Mouse (Mus musculus): ENCODE results near the gene Aacs. TPM values are rescaled to one million over a fixed set of nuclear protein-coding genes. Genes with fewer than 3 reads are reported as not detected.
A peak's percentile ranks its signal among the peaks of the same experiment; 100 is the strongest.

Gene Aacs
- total and polyA plus RNA-seq, 2 experiments from 2014 or later, result 4.8 to 13.9 TPM

GRCm38 (mm10) chr5:125520930-125521590 is 45.4 kb downstream of the Aacs start:
- no peak for ATAC-seq (ENCODE audit: insufficient read depth, low read depth)
- no peaks in the 10 kb centered on the region for H3K9me3 ChIP-seq (replicated peaks; ENCODE audit: control insufficient read depth, low read length)
- WGBS, result 21% methylated on average over 15 of the region's 15 CpGs
- DNase-seq (ENCODE audit: low spot score), result no peak
- H3K4me3 ChIP-seq (ENCODE audit: low read depth, low read length), result no peak overlapping the region
- H3K36me3 ChIP-seq (replicated peaks; ENCODE audit: control insufficient read depth, insufficient read depth, low read length), result peaks cover 10% of the 10 kb centered on the region
- no peak overlapping the region for H3K9ac ChIP-seq (replicated peaks; ENCODE audit: low read depth, low read length)
- H3K4me2 ChIP-seq (ENCODE audit: low read depth, low read length), result no peak overlapping the region
- H3K4me1 ChIP-seq (ENCODE audit: control insufficient read depth, insufficient read depth), result no peaks in the 10 kb centered on the region
- no peak overlapping the region for H3K27ac ChIP-seq (ENCODE audit: low read depth)
- no peaks in the 10 kb centered on the region for H3K27me3 ChIP-seq (ENCODE audit: control insufficient read depth, insufficient read depth, low read length)
- TF ChIP-seq CTCF (IDR thresholded peaks at IDR 0.05; ENCODE audit: low read depth) (no peak), EP300 (IDR thresholded peaks at IDR 0.05; ENCODE audit: low read depth) (no peak)

GRCm38 (mm10) chr5:125523361-125523760 is 47.7 kb downstream of the Aacs start:
- ATAC-seq (ENCODE audit: insufficient read depth, low read depth) (no peak), DNase-seq (ENCODE audit: low spot score) (no peak)
- H3K36me3 ChIP-seq (replicated peaks; ENCODE audit: control insufficient read depth, insufficient read depth, low read length), result no peaks in the 10 kb centered on the region
- H3K27ac ChIP-seq (ENCODE audit: low read depth), result no peak overlapping the region
- no peak overlapping the region for H3K9ac ChIP-seq (replicated peaks; ENCODE audit: low read depth, low read length)
- H3K27me3 ChIP-seq (ENCODE audit: control insufficient read depth, insufficient read depth, low read length), result no peaks in the 10 kb centered on the region
- no peaks in the 10 kb centered on the region for H3K4me1 ChIP-seq (ENCODE audit: control insufficient read depth, insufficient read depth)
- no peak overlapping the region for H3K4me3 ChIP-seq (ENCODE audit: low read depth, low read length)
- H3K9me3 ChIP-seq (replicated peaks; ENCODE audit: control insufficient read depth, low read length), result 0 out of 2 replicates have a peak, but pooled peaks cover 4% of the 10 kb centered on the region
- WGBS, result 77% methylated on average over 2 of the region's 2 CpGs
- TF ChIP-seq CTCF (IDR thresholded peaks at IDR 0.05; ENCODE audit: low read depth), result no peak
- no peak for TF ChIP-seq EP300 (IDR thresholded peaks at IDR 0.05; ENCODE audit: low read depth)
- no peak overlapping the region for H3K4me2 ChIP-seq (ENCODE audit: low read depth, low read length)

GRCm38 (mm10) chr5:125525516-125525915 is 49.9 kb downstream of the Aacs start:
- no peak overlapping the region for H3K27ac ChIP-seq (ENCODE audit: low read depth)
- no peak for DNase-seq (ENCODE audit: low spot score)
- H3K4me3 ChIP-seq (ENCODE audit: low read depth, low read length), result no peak overlapping the region
- no peaks in the 10 kb centered on the region for H3K36me3 ChIP-seq (replicated peaks; ENCODE audit: control insufficient read depth, insufficient read depth, low read length)
- H3K4me1 ChIP-seq (ENCODE audit: control insufficient read depth, insufficient read depth), result no peaks in the 10 kb centered on the region
- no peak overlapping the region for H3K4me2 ChIP-seq (ENCODE audit: low read depth, low read length)
- no peak for ATAC-seq (ENCODE audit: insufficient read depth, low read depth)
- H3K9ac ChIP-seq (replicated peaks; ENCODE audit: low read depth, low read length), result no peak overlapping the region
- no peak for TF ChIP-seq EP300 (IDR thresholded peaks at IDR 0.05; ENCODE audit: low read depth)
- no peak for TF ChIP-seq CTCF (IDR thresholded peaks at IDR 0.05; ENCODE audit: low read depth)
- H3K27me3 ChIP-seq (ENCODE audit: control insufficient read depth, insufficient read depth, low read length), result peaks cover 21% of the 10 kb centered on the region
- 45% methylated on average over 5 of the region's 5 CpGs for WGBS
- H3K9me3 ChIP-seq (replicated peaks; ENCODE audit: control insufficient read depth, low read length), result 0 out of 2 replicates have a peak, but pooled peaks cover 4% of the 10 kb centered on the region

DNA sequence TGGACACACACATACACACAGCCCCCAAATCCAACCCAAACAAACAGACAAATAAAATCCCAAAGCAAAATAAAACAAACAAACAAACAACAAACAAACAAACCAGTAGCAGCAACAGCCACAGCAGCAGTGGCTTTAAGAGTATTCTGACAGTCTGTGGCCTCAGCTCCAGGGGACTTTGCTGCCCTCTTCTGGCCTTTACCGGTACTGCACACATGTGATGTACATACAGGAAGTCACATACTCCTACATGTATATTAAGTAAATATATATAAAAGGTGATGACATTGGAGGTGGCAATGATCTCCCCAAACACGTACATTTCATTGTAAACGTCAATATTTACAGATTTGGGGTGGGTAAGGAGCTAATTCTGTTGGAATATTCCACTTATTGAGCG is 50.9 kb downstream of the Aacs start:
- Histone ChIP-seq H3K27ac (ENCODE audit: low read depth) (no peak overlapping the region), H3K27me3 (ENCODE audit: control insufficient read depth, insufficient read depth, low read length) (peaks cover 29% of the 10 kb centered on the region), H3K9ac (replicated peaks; ENCODE audit: low read depth, low read length) (no peak overlapping the region), H3K9me3 (replicated peaks; ENCODE audit: control insufficient read depth, low read length) (0 out of 2 replicates have a peak, but pooled peaks cover 4% of the 10 kb centered on the region), H3K36me3 (replicated peaks; ENCODE audit: control insufficient read depth, insufficient read depth, low read length) (no peaks in the 10 kb centered on the region), H3K4me2 (ENCODE audit: low read depth, low read length) (no peak overlapping the region), H3K4me3 (ENCODE audit: low read depth, low read length) (no peak overlapping the region), H3K4me1 (ENCODE audit: control insufficient read depth, insufficient read depth) (no peaks in the 10 kb centered on the region)
- DNase-seq (ENCODE audit: low spot score) (no peak), ATAC-seq (ENCODE audit: insufficient read depth, low read depth) (no peak)
- TF ChIP-seq CTCF (IDR thresholded peaks at IDR 0.05; ENCODE audit: low read depth) (no peak), EP300 (IDR thresholded peaks at IDR 0.05; ENCODE audit: low read depth) (no peak)
- 72% methylated on average over 4 of the region's 4 CpGs for WGBS

DNA sequence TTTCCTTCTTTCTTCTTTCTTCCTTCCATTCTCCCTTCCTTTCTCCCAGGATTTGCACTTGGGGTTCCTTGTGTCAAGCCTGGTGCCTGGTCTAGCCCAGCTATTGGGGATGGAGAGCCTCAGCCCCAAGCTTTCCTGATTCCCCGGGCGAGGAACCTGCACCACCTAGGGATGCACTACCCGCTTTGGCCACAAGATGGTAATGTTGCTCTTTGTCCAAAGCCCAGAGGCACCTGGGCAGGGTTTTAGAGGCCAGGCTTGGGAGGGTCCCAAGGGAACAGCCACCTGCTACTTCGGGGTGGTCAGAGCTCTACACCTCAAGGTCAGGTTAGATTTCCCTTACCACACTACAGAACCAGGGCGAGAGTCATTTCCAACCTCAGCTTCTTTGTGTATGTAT is 53.5 kb downstream of the Aacs start:
- WGBS, result 3% methylated on average over 5 of the region's 5 CpGs
- Histone ChIP-seq H3K4me2 (ENCODE audit: low read depth, low read length) (no peak overlapping the region), H3K9ac (replicated peaks; ENCODE audit: low read depth, low read length) (no peak overlapping the region), H3K4me1 (ENCODE audit: control insufficient read depth, insufficient read depth) (no peaks in the 10 kb centered on the region), H3K9me3 (replicated peaks; ENCODE audit: control insufficient read depth, low read length) (0 out of 2 replicates have a peak, but pooled peaks cover 4% of the 10 kb centered on the region), H3K4me3 (ENCODE audit: low read depth, low read length) (no peak overlapping the region), H3K36me3 (replicated peaks; ENCODE audit: control insufficient read depth, insufficient read depth, low read length) (no peaks in the 10 kb centered on the region), H3K27ac (ENCODE audit: low read depth) (no peak overlapping the region), H3K27me3 (ENCODE audit: control insufficient read depth, insufficient read depth, low read length) (peaks cover 55% of the 10 kb centered on the region)
- TF ChIP-seq CTCF (IDR thresholded peaks at IDR 0.05; ENCODE audit: low read depth) (peak; percentile 95), EP300 (IDR thresholded peaks at IDR 0.05; ENCODE audit: low read depth) (no peak)
- ATAC-seq (ENCODE audit: insufficient read depth, low read depth) (no peak), DNase-seq (ENCODE audit: low spot score) (no peak)

GRCm38 (mm10) chr5:125531634-125532033 is 56.0 kb downstream of the Aacs start, which contains the start of gene Tmem132b:
Tmem132b (plus strand) TSS chr5:125531774.
- Histone ChIP-seq H3K9me3 (replicated peaks; ENCODE audit: control insufficient read depth, low read length) (no peaks in the 10 kb centered on the region), H3K4me3 (ENCODE audit: low read depth, low read length) (peak within 1 kb of the TSS; percentile 48), H3K4me2 (ENCODE audit: low read depth, low read length) (peak within 1 kb of the TSS; percentile 66), H3K27me3 (ENCODE audit: control insufficient read depth, insufficient read depth, low read length) (peaks cover 79% of the 10 kb centered on the region), H3K36me3 (replicated peaks; ENCODE audit: control insufficient read depth, insufficient read depth, low read length) (no peaks in the 10 kb centered on the region), H3K4me1 (ENCODE audit: control insufficient read depth, insufficient read depth) (no peaks in the 10 kb centered on the region), H3K27ac (ENCODE audit: low read depth) (no peak within 1 kb of the TSS), H3K9ac (replicated peaks; ENCODE audit: low read depth, low read length) (no peak within 1 kb of the TSS)
- WGBS, result 2% methylated on average over 25 of the region's 25 CpGs
- DNase-seq (ENCODE audit: low spot score) (no peak), ATAC-seq (ENCODE audit: insufficient read depth, low read depth) (no peak)
- TF ChIP-seq EP300 (IDR thresholded peaks at IDR 0.05; ENCODE audit: low read depth) (no peak), CTCF (IDR thresholded peaks at IDR 0.05; ENCODE audit: low read depth) (no peak)

Measured in heart, postnatal 0 days (tissue).